Mouse (Mus musculus) stomach, embryonic 14.5 days (tissue): ENCODE results near the gene Rplp1. TPM values are rescaled to one million over a fixed set of nuclear protein-coding genes. Genes with fewer than 3 reads are reported as not detected.

ENCODE experiments used
- ATAC-seq: fragments of 200-750 bp; cut with Nextera tagmentation; 2 replicates; pipeline ENCODE4 v1.8.0; 2017; ENCODE audit warnings: low read depth, moderate TSS enrichment; ENCODE audit not compliant: insufficient number of reproducible peaks, insufficient read depth, low FRiP score
- H3K27ac ChIP-seq: fragments of 300-500 bp; sonication (generic); 2 replicates; pipeline ENCODE4 v1.5.1; 2014; ENCODE audit warnings: mild to moderate bottlenecking, low read length, moderate library complexity, mixed read lengths
- H3K27me3 ChIP-seq: fragments of 300-500 bp; sonication (generic); 2 replicates; pipeline ENCODE4 v1.6.1; 2014; ENCODE audit warnings: low read length, control low read depth, mixed read lengths; ENCODE audit not compliant: control insufficient read depth, insufficient read depth
- H3K36me3 ChIP-seq: fragments of 300-500 bp; sonication (generic); 2 replicates; pipeline ENCODE4 v1.6.1; 2014; ENCODE audit warnings: mild to moderate bottlenecking, control low read depth, low read length, moderate library complexity, mixed read lengths; ENCODE audit not compliant: control insufficient read depth, insufficient read depth
- H3K4me1 ChIP-seq: fragments of 300-500 bp; sonication (generic); 2 replicates; pipeline ENCODE4 v1.6.1; 2014; ENCODE audit warnings: low read length, control low read depth, mixed read lengths; ENCODE audit not compliant: control insufficient read depth, insufficient read depth
- H3K4me2 ChIP-seq: fragments of 300-500 bp; sonication (generic); replicated peaks from 2 replicates; pipeline ENCODE4 v1.6.1; 2014; ENCODE audit warnings: low read depth, low read length, control low read depth
- H3K4me3 ChIP-seq: fragments of 300-500 bp; sonication (generic); 2 replicates; pipeline ENCODE4 v1.5.1; 2014; ENCODE audit warnings: low read depth, low read length, control low read depth
- H3K9ac ChIP-seq: fragments of 300-500 bp; sonication (generic); replicated peaks from 2 replicates; pipeline ENCODE4 v1.6.1; 2014; ENCODE audit warnings: low read depth, mild to moderate bottlenecking, control low read depth, low read length, moderate library complexity, mixed read lengths
- H3K9me3 ChIP-seq: fragments of 300-500 bp; sonication (generic); 2 replicates; pipeline ENCODE4 v1.6.1; 2016; ENCODE audit warnings: low read depth, low read length, control low read depth; ENCODE audit not compliant: control insufficient read depth
- WGBS: fragments of 180-500 bp; shearing (Covaris S2); extraction: QIAGEN DNeasy Blood & Tissue Kit; methylation state at CpG from one replicate; pipeline ENCODE4 v1.1.7; 2014; 5-methylcytosine and 5-hydroxymethylcytosine counted together
- polyA plus RNA-seq: library from polyadenylated mRNA; unstranded; fragments of >200 nt; fragmentation: Nextera tagmentation; extraction: Ambion mirVana; gene quantifications from 2 replicates; pipeline ENCODE4 v1.2.1, GENCODE M21; 2014

Gene Rplp1
- polyA plus RNA-seq, 1 experiment from 2014 or later, result 1,757 TPM

- H3K4me3 ChIP-seq, result no peak overlapping the region
- 2% methylated on average over 7 of the region's 8 CpGs for WGBS
- no peaks in the 10 kb centered on the region for H3K36me3 ChIP-seq
- no peaks in the 10 kb centered on the region; the same call in 1 of the 2 replicates for H3K4me1 ChIP-seq
- no peak overlapping the region for H3K27ac ChIP-seq
- no peak overlapping the region for H3K9ac ChIP-seq
- H3K27me3 ChIP-seq, result 0 out of 2 replicates have a peak, but pooled peaks cover 6% of the 10 kb centered on the region
- ATAC-seq, result 0 out of 2 replicates have a peak, but pooled peaks have one; percentile 47
- no peak overlapping the region for H3K4me2 ChIP-seq
- H3K9me3 ChIP-seq, result no peaks in the 10 kb centered on the region
Observed at GRCm38 (mm10) chr9:61898401-61898800, 15.9 kb downstream of the Rplp1 start.

- Histone ChIP-seq H3K36me3 (no peaks in the 10 kb centered on the region), H3K9ac (no peak overlapping the region), H3K4me1 (no peaks in the 10 kb centered on the region; the same call in 1 of the 2 replicates), H3K27ac (no peak overlapping the region), H3K9me3 (no peaks in the 10 kb centered on the region), H3K27me3 (0 out of 2 replicates have a peak, but pooled peaks cover 6% of the 10 kb centered on the region), H3K4me2 (no peak overlapping the region), H3K4me3 (no peak overlapping the region)
- peak; percentile 51; the same call in 1 of the 2 replicates for ATAC-seq
- 44% methylated on average over 8 of the region's 8 CpGs for WGBS
Observed at GRCm38 (mm10) chr9:61895014-61895413, 19.3 kb downstream of the Rplp1 start.

- WGBS, result 65% methylated on average over 8 of the region's 8 CpGs
- Histone ChIP-seq H3K36me3 (no peaks in the 10 kb centered on the region), H3K9ac (no peak overlapping the region), H3K4me3 (no peak overlapping the region), H3K9me3 (no peaks in the 10 kb centered on the region), H3K4me1 (no peaks in the 10 kb centered on the region), H3K4me2 (no peak overlapping the region), H3K27me3 (no peaks in the 10 kb centered on the region), H3K27ac (no peak overlapping the region; the same call in 1 of the 2 replicates)
- ATAC-seq, result no peak
Observed at GRCm38 (mm10) chr9:61889855-61890254, 24.5 kb downstream of the Rplp1 start.

- no peak for ATAC-seq
Observed at GRCm38 (mm10) chr9:61887661-61888379, 26.5 kb downstream of the Rplp1 start.

GRCm38 (mm10) chr9:61885964-61886363, 28.4 kb downstream of the Rplp1 start:
- ATAC-seq, result no peak
- WGBS, result 80% methylated on average over 7 of the region's 7 CpGs
- no peaks in the 10 kb centered on the region for H3K27me3 ChIP-seq
- H3K4me1 ChIP-seq, result no peaks in the 10 kb centered on the region
- no peaks in the 10 kb centered on the region for H3K9me3 ChIP-seq
- no peak overlapping the region for H3K4me3 ChIP-seq
- H3K36me3 ChIP-seq, result no peaks in the 10 kb centered on the region
- H3K4me2 ChIP-seq, result no peak overlapping the region
- H3K9ac ChIP-seq, result no peak overlapping the region
- no peak overlapping the region for H3K27ac ChIP-seq

More at GRCm38 (mm10) chr9:61887661-61888379, 26.5 kb downstream of the Rplp1 start:
- Histone ChIP-seq H3K27me3 (no peaks in the 10 kb centered on the region), H3K4me2 (no peak overlapping the region), H3K4me1 (no peaks in the 10 kb centered on the region), H3K36me3 (no peaks in the 10 kb centered on the region), H3K9ac (no peak overlapping the region), H3K27ac (no peak overlapping the region), H3K9me3 (no peaks in the 10 kb centered on the region), H3K4me3 (no peak overlapping the region)
- WGBS, result 64% methylated on average over 11 of the region's 11 CpGs

- Histone ChIP-seq H3K36me3 (no peaks in the 10 kb centered on the region), H3K27ac (no peak overlapping the region), H3K9me3 (no peaks in the 10 kb centered on the region), H3K4me2 (no peak overlapping the region), H3K4me3 (no peak overlapping the region), H3K9ac (no peak overlapping the region), H3K27me3 (no peaks in the 10 kb centered on the region), H3K4me1 (no peaks in the 10 kb centered on the region)
- ATAC-seq, result no peak
- 74% methylated on average over 13 of the region's 13 CpGs for WGBS
Observed at GRCm38 (mm10) chr9:61884936-61885335, 29.4 kb downstream of the Rplp1 start.

GRCm38 (mm10) chr9:61884375-61884774, 30.0 kb downstream of the Rplp1 start:
- Histone ChIP-seq H3K4me3 (no peak overlapping the region), H3K4me1 (no peaks in the 10 kb centered on the region), H3K4me2 (no peak overlapping the region), H3K36me3 (no peaks in the 10 kb centered on the region), H3K9ac (no peak overlapping the region), H3K9me3 (no peaks in the 10 kb centered on the region), H3K27ac (no peak overlapping the region), H3K27me3 (no peaks in the 10 kb centered on the region)
- 81% methylated on average over 7 of the region's 7 CpGs for WGBS
- ATAC-seq, result no peak

GRCm38 (mm10) chr9:61882179-61882578, 32.2 kb downstream of the Rplp1 start:
- WGBS, result 74% methylated on average over 3 of the region's 3 CpGs
- Histone ChIP-seq H3K36me3 (no peaks in the 10 kb centered on the region), H3K4me2 (no peak overlapping the region), H3K9me3 (no peaks in the 10 kb centered on the region), H3K4me3 (no peak overlapping the region), H3K27me3 (no peaks in the 10 kb centered on the region), H3K27ac (no peak overlapping the region), H3K4me1 (no peaks in the 10 kb centered on the region), H3K9ac (no peak overlapping the region)
- no peak for ATAC-seq

- H3K9ac ChIP-seq, result no peak overlapping the region
- no peak overlapping the region for H3K4me3 ChIP-seq
- H3K9me3 ChIP-seq, result no peaks in the 10 kb centered on the region
- H3K4me2 ChIP-seq, result no peak overlapping the region
- no peaks in the 10 kb centered on the region for H3K36me3 ChIP-seq
- 37% methylated on average over 2 of the region's 2 CpGs for WGBS
- H3K27ac ChIP-seq, result no peak overlapping the region
- ATAC-seq, result no peak
- no peaks in the 10 kb centered on the region for H3K4me1 ChIP-seq
- no peaks in the 10 kb centered on the region for H3K27me3 ChIP-seq
Observed at GRCm38 (mm10) chr9:61878889-61879288, 35.5 kb downstream of the Rplp1 start.
